Mouse (Mus musculus) limb, embryonic 12.5 days (tissue): ENCODE measurements around the gene Cggbp1. TPM values are rescaled to one million over a fixed set of nuclear protein-coding genes. Genes with fewer than 3 reads are reported as not detected.
A peak's percentile ranks its signal among the peaks of the same experiment; 100 is the strongest.
"Not testable (repeated sequence)": the region's sequence is repeated elsewhere in the genome, so short reads cannot be mapped to it uniquely, and the experiment has no call there.

Experiments used
- ATAC-seq: fragments of 200-750 bp; cut with Nextera tagmentation; 2 replicates; pipeline ENCODE4 v1.8.0; 2017; ENCODE audit warnings: low read depth, moderate TSS enrichment; ENCODE audit not compliant: insufficient number of reproducible peaks, insufficient read depth, low FRiP score, low TSS enrichment
- H3K27ac ChIP-seq: fragments of 300-500 bp; sonication (generic); 2 replicates; pipeline ENCODE4 v1.5.1; 2016; ENCODE audit warnings: mild to moderate bottlenecking, moderate library complexity
- H3K27me3 ChIP-seq: fragments of 300-500 bp; sonication (generic); 2 replicates; pipeline ENCODE4 v1.6.1; 2016; ENCODE audit warnings: mild to moderate bottlenecking, moderate library complexity
- H3K36me3 ChIP-seq: fragments of 300-500 bp; sonication (generic); 2 replicates; pipeline ENCODE4 v1.6.1; 2016; ENCODE audit warnings: mild to moderate bottlenecking, moderate library complexity
- H3K4me1 ChIP-seq: fragments of 300-500 bp; sonication (generic); replicated peaks from 2 replicates; pipeline ENCODE4 v1.6.1; 2016
- H3K4me2 ChIP-seq: fragments of 300-500 bp; sonication (generic); 2 replicates; pipeline ENCODE4 v1.6.1; 2016; ENCODE audit warnings: mild to moderate bottlenecking, moderate library complexity
- H3K4me3 ChIP-seq: fragments of 300-500 bp; sonication (generic); replicated peaks from 2 replicates; pipeline ENCODE4 v1.5.1; 2016; ENCODE audit warnings: mild to moderate bottlenecking
- H3K9ac ChIP-seq: fragments of 300-500 bp; sonication (generic); replicated peaks from 2 replicates; pipeline ENCODE4 v1.6.1; 2016; ENCODE audit warnings: mild to moderate bottlenecking, moderate library complexity
- H3K9me3 ChIP-seq: fragments of 300-500 bp; sonication (generic); 2 replicates; pipeline ENCODE4 v1.6.1; 2016; ENCODE audit warnings: mild to moderate bottlenecking, moderate library complexity
- WGBS: fragments of 180-500 bp; shearing (Covaris S2); methylation state at CpG from one replicate; pipeline ENCODE4 v1.1.7; 2016; 5-methylcytosine and 5-hydroxymethylcytosine counted together
- polyA plus RNA-seq: library from polyadenylated mRNA; unstranded; fragments of >200 nt; fragmentation: Nextera tagmentation; extraction: Ambion mirVana; gene quantifications from 2 replicates; pipeline ENCODE4 v1.2.1, GENCODE M21; 2016

Gene Cggbp1
- polyA plus RNA-seq, 1 experiment from 2014 or later, result 112 TPM

DNA sequence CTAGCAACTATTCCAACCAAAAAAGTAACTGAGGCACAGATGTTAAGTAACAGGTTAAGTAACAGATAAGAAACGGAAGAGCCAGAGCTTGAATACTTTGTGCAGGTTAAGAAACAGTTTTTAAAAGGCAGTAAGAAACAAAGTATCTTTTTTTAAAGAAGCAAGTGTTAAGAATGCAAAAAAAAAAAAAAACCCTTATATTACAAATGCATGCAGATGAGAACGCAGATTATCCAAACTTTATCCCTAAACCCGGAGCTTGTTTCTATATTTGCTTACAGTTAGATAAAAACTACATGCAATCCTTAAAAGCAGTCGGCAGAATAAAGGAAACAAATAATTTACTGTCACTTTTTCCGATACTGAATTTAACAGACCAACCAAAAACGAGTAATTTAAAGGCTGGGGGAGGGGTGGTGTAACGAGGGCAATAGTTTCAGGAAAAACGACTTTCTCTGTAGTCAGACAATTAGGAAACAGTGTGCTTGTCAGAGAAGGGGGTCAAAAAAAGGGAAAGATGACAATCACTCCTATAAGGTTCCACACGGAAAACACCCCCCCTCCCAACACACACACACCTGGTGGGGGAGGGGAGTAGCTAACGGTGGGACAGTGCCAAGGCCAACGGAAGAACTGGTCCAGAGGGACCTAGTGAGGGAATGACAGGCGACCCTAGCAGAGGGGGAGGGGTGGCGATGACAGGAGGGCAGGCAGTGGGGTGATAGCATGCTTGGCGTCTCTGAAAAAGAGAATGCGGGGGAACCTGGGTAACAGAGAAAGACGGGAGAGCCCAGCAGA lies 1.3 kb upstream of the Cggbp1 start:
- no peaks in the 10 kb centered on the region for H3K9me3 ChIP-seq
- H3K4me1 ChIP-seq, result peaks cover 15% of the 10 kb centered on the region
- H3K4me3 ChIP-seq, result peak overlapping the region; percentile 93
- 3% methylated on average over 16 of the region's 16 CpGs for WGBS
- peak overlapping the region; percentile 95 for H3K27ac ChIP-seq
- 0 out of 2 replicates have a peak, but pooled peaks have one; percentile 0 for ATAC-seq
- H3K9ac ChIP-seq, result peak overlapping the region; percentile 93
- no peaks in the 10 kb centered on the region for H3K27me3 ChIP-seq
- peak overlapping the region; percentile 96 for H3K4me2 ChIP-seq
- H3K36me3 ChIP-seq, result peaks cover 10% of the 10 kb centered on the region

DNA sequence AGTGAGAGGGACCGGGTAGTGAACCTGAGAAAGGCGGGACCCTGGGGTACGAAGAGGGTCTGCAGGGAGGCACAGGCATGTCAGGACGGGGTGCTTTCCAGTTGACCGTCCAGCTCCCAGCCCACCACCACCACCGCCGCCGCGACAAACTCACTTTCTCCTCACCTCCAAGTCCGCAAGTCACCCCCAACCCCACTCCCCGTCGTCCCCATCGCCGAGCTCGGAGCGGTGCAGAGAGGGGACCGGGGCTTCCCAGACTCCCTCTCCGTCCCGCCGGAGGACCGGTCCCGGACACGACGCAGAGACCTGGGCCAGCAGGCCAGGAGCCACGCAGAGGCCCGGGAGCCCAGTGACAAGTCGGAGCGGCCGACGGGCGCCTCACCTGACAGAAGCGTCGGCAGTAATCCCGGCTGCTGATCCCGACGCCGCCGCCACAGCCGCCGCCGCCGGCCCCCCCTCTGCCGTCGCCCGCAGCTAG lies 672 bp upstream of the Cggbp1 start:
- H3K27me3 ChIP-seq, result no peaks in the 10 kb centered on the region
- peaks cover 15% of the 10 kb centered on the region for H3K4me1 ChIP-seq
- peak overlapping the region; percentile 93 for H3K9ac ChIP-seq
- peak overlapping the region; percentile 96 for H3K4me2 ChIP-seq
- peaks cover 17% of the 10 kb centered on the region for H3K36me3 ChIP-seq
- peak; percentile 15 for ATAC-seq
- 0% methylated on average over 37 of the region's 45 CpGs for WGBS
- H3K27ac ChIP-seq, result peak overlapping the region; percentile 95
- H3K9me3 ChIP-seq, result no peaks in the 10 kb centered on the region
- peak overlapping the region; percentile 93 for H3K4me3 ChIP-seq

DNA sequence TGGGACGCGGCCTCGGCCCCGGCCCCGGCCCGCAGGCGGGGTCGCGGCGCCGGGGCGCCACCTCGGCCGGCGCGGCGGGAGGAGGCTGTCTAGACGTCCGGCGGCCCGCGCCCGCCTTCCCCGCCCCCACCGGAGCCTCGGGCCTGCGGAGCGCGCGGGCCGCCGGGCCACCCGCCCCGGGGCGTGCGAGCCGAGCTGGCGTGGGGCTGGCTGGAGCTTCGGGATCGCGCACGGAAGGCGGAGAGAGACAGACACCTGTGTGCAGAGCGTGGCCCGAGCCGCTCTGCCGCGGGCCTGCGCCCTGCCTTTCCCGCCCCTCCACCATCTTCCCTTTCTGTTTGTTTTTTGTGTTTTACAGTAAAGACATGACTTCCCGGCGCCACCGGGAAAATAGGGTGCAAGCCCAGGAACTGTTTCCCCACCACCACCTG lies 660 bp downstream of the Cggbp1 start:
- Histone ChIP-seq H3K4me1 (peaks cover 15% of the 10 kb centered on the region), H3K4me2 (peak overlapping the region; percentile 64), H3K27me3 (no peaks in the 10 kb centered on the region), H3K9ac (peak overlapping the region; percentile 94), H3K36me3 (peaks cover 28% of the 10 kb centered on the region), H3K27ac (peak overlapping the region; percentile 98), H3K9me3 (no peaks in the 10 kb centered on the region), H3K4me3 (peak overlapping the region; percentile 93)
- ATAC-seq, result peak; percentile 7; the same call in 1 of the 2 replicates
- under 1% methylated on average over 40 of the region's 53 CpGs for WGBS

DNA sequence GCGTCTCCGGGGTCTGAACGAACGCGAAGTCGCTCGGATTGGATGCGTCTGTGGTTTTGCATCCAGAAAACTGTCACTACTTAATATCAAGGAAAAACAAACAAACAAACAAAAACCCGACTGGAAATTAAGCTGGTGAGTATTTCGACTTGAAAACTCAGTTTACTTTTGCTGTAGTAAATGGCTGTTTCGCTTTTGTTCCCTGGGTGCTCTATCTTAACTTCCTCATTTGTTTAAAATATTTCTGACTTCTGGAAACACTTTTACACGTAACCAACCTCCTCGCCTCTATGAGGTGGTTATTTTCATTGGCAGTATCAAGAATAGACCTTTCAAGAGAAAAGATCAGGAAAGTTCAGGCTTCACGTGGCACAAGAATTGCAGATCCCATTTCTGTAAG lies 1.1 kb downstream of the Cggbp1 start:
- peak overlapping the region; percentile 93 for H3K4me3 ChIP-seq
- no peaks in the 10 kb centered on the region for H3K27me3 ChIP-seq
- peak overlapping the region; percentile 98 for H3K27ac ChIP-seq
- no peak for ATAC-seq
- H3K4me2 ChIP-seq, result peak overlapping the region; percentile 64
- WGBS, result 8% methylated on average over 14 of the region's 14 CpGs
- peaks cover 32% of the 10 kb centered on the region for H3K36me3 ChIP-seq
- peak overlapping the region; percentile 94 for H3K9ac ChIP-seq
- peaks cover 15% of the 10 kb centered on the region for H3K4me1 ChIP-seq
- no peaks in the 10 kb centered on the region for H3K9me3 ChIP-seq

DNA sequence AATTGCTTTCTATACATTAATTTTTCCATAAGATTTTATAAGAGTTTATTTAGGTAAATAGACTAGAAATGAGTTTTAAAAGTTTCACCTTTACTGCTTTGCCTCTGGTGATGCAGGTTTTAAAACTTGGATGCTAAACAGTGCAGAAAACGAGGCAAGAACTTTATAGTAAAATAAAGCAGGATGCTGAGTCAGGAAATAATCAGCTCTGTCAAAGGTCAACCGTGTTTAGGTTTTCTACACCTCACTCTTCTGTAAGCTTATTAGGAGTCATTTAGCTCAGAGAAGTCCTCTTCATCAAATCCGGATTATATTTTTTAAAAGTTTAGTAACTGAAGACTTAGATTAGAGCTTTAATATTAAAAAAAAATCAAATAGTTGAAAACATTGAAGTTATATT lies 5.2 kb downstream of the Cggbp1 start:
- H3K9me3 ChIP-seq, result no peaks in the 10 kb centered on the region
- H3K4me3 ChIP-seq, result no peak overlapping the region
- no peak overlapping the region for H3K27ac ChIP-seq
- H3K4me2 ChIP-seq, result no peak overlapping the region
- H3K9ac ChIP-seq, result no peak overlapping the region
- H3K27me3 ChIP-seq, result no peaks in the 10 kb centered on the region
- ATAC-seq, result no peak
- peaks cover 34% of the 10 kb centered on the region for H3K36me3 ChIP-seq
- peaks cover 12% of the 10 kb centered on the region for H3K4me1 ChIP-seq
- WGBS, result 81% methylated on average over 3 of the region's 3 CpGs

DNA sequence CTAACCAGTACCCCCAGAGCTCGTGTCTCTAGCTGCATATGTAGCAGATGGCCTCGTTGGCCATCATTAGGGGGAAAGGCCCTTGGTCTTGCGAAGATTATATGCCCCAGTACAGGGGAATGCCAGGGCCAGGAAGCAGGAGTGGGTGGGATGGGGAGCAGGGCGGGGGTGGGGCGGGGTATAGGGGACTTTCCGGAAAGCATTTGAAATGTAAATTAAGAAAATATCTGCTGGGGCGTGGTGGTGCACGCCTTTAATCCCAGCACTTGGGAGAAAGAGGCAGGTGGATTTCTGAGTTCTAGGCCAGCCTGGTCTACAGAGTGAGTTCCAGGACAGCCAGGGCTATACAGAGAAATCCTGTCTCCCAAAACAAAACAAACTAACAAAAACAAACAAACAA lies 14.0 kb downstream of the Cggbp1 start:
- not testable (repeated sequence) for H3K27ac ChIP-seq, ATAC-seq, H3K27me3 ChIP-seq, H3K4me3 ChIP-seq, H3K4me2 ChIP-seq, H3K36me3 ChIP-seq, H3K9me3 ChIP-seq, H3K4me1 ChIP-seq, H3K9ac ChIP-seq
- 87% methylated on average over 8 of the region's 8 CpGs for WGBS

DNA sequence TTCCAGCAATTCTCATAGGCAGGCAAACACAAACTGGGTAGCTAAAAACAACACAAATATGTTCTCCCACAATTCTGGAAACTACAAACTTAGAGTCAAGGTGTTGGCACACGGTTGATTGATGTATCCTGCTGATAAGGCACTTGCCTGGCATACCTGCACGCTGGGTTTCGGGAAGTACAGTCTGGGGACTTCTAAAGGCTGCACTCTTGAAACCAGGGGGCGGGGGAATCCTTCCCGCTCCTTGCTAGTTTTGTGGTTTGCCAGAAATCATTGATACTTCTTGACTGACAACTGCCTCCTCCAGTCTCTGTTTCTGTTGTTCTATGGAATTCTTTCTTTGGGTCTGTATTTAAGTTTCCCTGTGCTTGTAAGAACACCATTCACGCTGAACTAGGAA lies 16.8 kb downstream of the Cggbp1 start:
- H3K4me2 ChIP-seq, result no peak overlapping the region
- no peak for ATAC-seq
- no peaks in the 10 kb centered on the region for H3K4me1 ChIP-seq
- H3K9me3 ChIP-seq, result no peaks in the 10 kb centered on the region
- H3K27ac ChIP-seq, result no peak overlapping the region
- no peak overlapping the region for H3K9ac ChIP-seq
- H3K27me3 ChIP-seq, result no peaks in the 10 kb centered on the region
- 67% methylated on average over 6 of the region's 6 CpGs for WGBS
- no peaks in the 10 kb centered on the region for H3K36me3 ChIP-seq
- H3K4me3 ChIP-seq, result no peak overlapping the region

DNA sequence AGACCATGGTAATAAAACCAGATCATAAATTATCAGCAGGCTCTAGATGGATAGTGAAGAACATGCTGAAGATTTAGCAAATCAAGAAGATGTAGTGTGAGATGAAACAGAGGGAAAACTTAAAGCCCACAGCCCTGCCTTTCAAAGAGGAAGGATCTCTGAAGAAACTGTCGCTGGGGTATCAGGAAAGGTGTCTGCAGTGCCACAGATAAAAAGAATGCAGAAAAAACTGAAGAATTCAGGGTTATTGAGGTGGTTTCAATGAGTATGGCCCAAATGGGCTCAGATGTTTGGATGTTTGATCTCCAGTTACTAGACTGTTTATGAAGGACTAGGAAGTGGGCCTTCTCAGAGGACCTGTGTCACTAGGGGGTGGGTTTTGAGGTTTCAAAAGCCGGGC lies 17.8 kb downstream of the Cggbp1 start:
- WGBS, result 76% methylated on average over 2 of the region's 2 CpGs
- H3K9me3 ChIP-seq, result no peaks in the 10 kb centered on the region
- no peak overlapping the region for H3K4me3 ChIP-seq
- H3K9ac ChIP-seq, result no peak overlapping the region
- ATAC-seq, result no peak
- H3K36me3 ChIP-seq, result no peaks in the 10 kb centered on the region
- H3K27ac ChIP-seq, result no peak overlapping the region
- no peak overlapping the region for H3K4me2 ChIP-seq
- H3K27me3 ChIP-seq, result no peaks in the 10 kb centered on the region
- H3K4me1 ChIP-seq, result no peaks in the 10 kb centered on the region

DNA sequence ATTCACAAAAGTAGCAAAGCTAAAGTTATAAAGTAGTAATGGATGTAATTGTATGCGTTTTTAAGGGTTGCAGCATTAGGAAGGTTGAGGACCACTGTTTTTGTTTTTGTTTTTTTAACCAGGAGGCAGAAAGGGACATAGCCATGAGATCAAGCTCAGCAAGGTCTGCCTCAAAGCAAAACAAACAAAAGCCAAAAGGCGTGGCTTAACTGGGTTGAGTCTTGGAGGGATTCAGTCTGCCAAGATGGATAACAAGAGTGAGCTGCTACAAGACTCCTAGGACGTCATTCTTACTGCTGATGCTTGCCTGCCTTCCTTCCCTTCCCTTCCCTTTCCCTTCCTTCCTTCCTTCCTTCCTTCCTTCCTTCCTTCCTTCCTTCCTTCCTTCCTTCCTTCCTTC lies 20.5 kb downstream of the Cggbp1 start:
- Histone ChIP-seq H3K4me3 (no peak overlapping the region), H3K4me1 (no peaks in the 10 kb centered on the region), H3K36me3 (no peaks in the 10 kb centered on the region), H3K27me3 (no peaks in the 10 kb centered on the region), H3K9ac (no peak overlapping the region), H3K4me2 (no peak overlapping the region), H3K9me3 (no peaks in the 10 kb centered on the region), H3K27ac (no peak overlapping the region)
- ATAC-seq, result no peak
- 31% methylated on average over 3 of the region's 3 CpGs for WGBS

DNA sequence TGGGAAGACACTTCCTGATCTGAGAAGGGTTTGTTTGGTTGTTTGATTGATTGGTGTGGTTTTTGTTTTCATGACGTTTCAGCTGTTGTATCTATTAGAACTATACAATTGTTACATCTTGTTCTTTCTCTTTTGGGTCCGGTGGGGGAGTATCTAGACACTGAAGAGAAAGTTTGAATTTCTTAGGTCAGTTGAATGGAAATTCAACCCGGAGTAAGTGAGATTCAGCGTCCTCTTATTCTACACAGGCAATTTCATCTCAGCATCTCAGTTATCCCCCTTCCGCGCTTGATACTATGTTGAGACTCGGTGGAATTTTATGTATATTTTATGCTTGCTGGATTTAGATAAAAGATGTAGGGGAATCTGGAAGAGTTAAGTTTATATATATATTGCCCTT lies 21.0 kb downstream of the Cggbp1 start:
- peak overlapping the region; percentile 17; the same call in 1 of the 2 replicates for H3K4me3 ChIP-seq
- WGBS, result 18% methylated on average over 7 of the region's 7 CpGs
- no peak for ATAC-seq
- H3K27me3 ChIP-seq, result no peaks in the 10 kb centered on the region
- peak overlapping the region; percentile 56 for H3K4me2 ChIP-seq
- no peak overlapping the region for H3K27ac ChIP-seq
- no peak overlapping the region for H3K9ac ChIP-seq
- no peaks in the 10 kb centered on the region for H3K9me3 ChIP-seq
- H3K36me3 ChIP-seq, result no peaks in the 10 kb centered on the region
- H3K4me1 ChIP-seq, result no peaks in the 10 kb centered on the region

DNA sequence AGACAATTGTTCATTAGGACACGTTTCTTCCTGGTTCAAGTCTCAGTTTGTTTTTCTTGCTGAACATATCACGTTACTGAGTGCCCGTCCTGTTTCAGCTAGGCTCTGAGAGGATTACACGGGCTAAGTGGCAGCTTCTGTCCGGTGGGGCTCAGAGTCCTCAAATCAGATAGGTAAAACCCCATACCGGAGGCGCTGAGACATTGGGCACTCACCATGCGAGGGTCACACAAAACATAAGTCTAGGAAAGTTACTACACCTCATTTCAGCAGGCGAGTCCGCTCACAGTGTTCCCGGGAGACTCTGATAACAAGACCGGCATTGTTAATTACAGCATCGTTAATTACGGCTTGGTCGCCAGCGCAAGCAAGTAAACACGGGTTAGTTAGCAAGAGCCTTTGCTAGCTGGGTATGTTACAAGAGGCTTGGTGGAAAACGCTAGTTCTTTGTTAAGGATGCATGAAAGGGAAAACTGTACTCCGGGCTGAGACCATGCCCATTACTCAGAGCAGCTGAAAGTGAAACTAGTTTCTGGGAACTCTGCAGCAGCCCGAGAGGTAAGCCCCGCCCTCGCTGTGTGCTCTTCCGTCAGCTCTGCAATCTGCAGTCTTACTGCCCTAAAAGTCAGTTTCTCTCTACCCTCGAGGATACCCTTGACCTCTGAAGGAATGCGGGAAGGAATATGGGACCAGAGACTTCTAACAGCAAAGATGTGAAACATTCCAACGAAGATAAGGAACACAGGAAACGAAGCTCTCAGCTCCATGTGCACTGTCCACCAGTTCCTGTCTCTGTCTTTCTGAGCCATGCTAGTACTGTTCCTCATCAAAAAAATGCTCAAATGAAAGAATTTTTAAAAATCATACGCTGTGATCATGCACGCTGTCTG lies 21.9 kb downstream of the Cggbp1 start:
- Histone ChIP-seq H3K4me3 (peak overlapping the region; percentile 62), H3K4me2 (peak overlapping the region; percentile 56), H3K27ac (peak overlapping the region; percentile 83), H3K9me3 (no peaks in the 10 kb centered on the region), H3K4me1 (no peaks in the 10 kb centered on the region; the same call in 1 of the 2 replicates), H3K36me3 (no peaks in the 10 kb centered on the region), H3K27me3 (no peaks in the 10 kb centered on the region), H3K9ac (peak overlapping the region; percentile 65)
- peak; percentile 92 for ATAC-seq
- 3% methylated on average over 29 of the region's 29 CpGs for WGBS
